Mouse (Mus musculus) midbrain, embryonic 15.5 days (tissue): ENCODE data around the gene Rrp9. TPM values are rescaled to one million over a fixed set of nuclear protein-coding genes. Genes with fewer than 3 reads are reported as not detected.
A peak's percentile ranks its signal among the peaks of the same experiment; 100 is the strongest.

Source experiments
- ATAC-seq: fragments of 200-750 bp; cut with Nextera tagmentation; replicated peaks from 2 replicates; pipeline ENCODE4 v1.8.0; 2017; ENCODE audit warnings: moderate TSS enrichment
- H3K27ac ChIP-seq: fragments of 300-500 bp; sonication (generic); 2 replicates; pipeline ENCODE4 v1.5.1; 2015; ENCODE audit warnings: mild to moderate bottlenecking, inconsistent platforms
- H3K27me3 ChIP-seq: fragments of 300-500 bp; sonication (generic); replicated peaks from 2 replicates; pipeline ENCODE4 v1.6.1; 2015; ENCODE audit warnings: inconsistent platforms
- H3K36me3 ChIP-seq: fragments of 300-500 bp; sonication (generic); replicated peaks from 2 replicates; pipeline ENCODE4 v1.6.1; 2015; ENCODE audit warnings: inconsistent platforms
- H3K4me1 ChIP-seq: fragments of 300-500 bp; sonication (generic); 2 replicates; pipeline ENCODE4 v1.6.1; 2015; ENCODE audit warnings: inconsistent platforms
- H3K4me2 ChIP-seq: fragments of 300-500 bp; sonication (generic); 2 replicates; pipeline ENCODE4 v1.6.1; 2015; ENCODE audit warnings: inconsistent platforms, mild to moderate bottlenecking, moderate library complexity
- H3K4me3 ChIP-seq: fragments of 300-500 bp; sonication (generic); 2 replicates; pipeline ENCODE4 v1.5.1; 2015; ENCODE audit warnings: mild to moderate bottlenecking, inconsistent platforms
- H3K9ac ChIP-seq: fragments of 300-500 bp; sonication (generic); 2 replicates; pipeline ENCODE4 v1.6.1; 2015; ENCODE audit warnings: mild to moderate bottlenecking, inconsistent platforms
- H3K9me3 ChIP-seq: fragments of 300-500 bp; sonication (generic); 2 replicates; pipeline ENCODE4 v1.6.1; 2016; ENCODE audit warnings: inconsistent platforms
- WGBS: fragments of 180-500 bp; shearing (Covaris S2); methylation state at CpG from one replicate; pipeline ENCODE4 v1.1.7; 2015; ENCODE audit warnings: mixed read lengths; 5-methylcytosine and 5-hydroxymethylcytosine counted together
- polyA plus RNA-seq: library from polyadenylated mRNA; unstranded; fragments of >200 nt; fragmentation: Nextera tagmentation; extraction: Ambion mirVana; gene quantifications from 2 replicates; pipeline ENCODE4 v1.2.1, GENCODE M21; 2015

Rrp9 gene
- polyA plus RNA-seq, 1 experiment from 2014 or later, result 51.2 TPM

DNA sequence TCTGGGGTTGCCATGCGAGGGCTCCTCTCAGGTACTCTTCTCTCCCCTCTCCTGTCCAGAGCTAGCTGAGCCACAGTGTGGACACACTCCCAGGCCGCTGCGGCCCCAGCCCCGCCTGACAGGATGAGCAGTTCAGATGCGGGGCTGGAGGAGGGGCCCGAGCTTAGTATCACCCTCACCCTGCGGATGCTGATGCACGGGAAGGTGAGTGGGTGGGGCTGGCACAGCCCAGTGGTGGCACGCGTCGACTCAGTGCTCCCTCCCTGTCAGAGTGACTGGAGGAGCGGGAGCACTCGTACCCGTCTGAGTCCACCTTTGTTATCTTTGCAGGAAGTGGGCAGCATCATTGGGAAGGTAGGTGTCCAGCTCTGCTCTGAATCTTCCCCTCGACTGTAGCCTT lies 15.8 kb upstream of the Rrp9 start:
- Histone ChIP-seq H3K9ac (no peak overlapping the region), H3K27ac (no peak overlapping the region), H3K4me1 (peaks cover 64% of the 10 kb centered on the region), H3K4me3 (no peak overlapping the region), H3K27me3 (no peaks in the 10 kb centered on the region), H3K36me3 (peaks cover 27% of the 10 kb centered on the region), H3K9me3 (no peaks in the 10 kb centered on the region), H3K4me2 (no peak overlapping the region)
- 87% methylated on average over 15 of the region's 15 CpGs for whole genome bisulfite sequencing
- no peak for ATAC-seq

DNA sequence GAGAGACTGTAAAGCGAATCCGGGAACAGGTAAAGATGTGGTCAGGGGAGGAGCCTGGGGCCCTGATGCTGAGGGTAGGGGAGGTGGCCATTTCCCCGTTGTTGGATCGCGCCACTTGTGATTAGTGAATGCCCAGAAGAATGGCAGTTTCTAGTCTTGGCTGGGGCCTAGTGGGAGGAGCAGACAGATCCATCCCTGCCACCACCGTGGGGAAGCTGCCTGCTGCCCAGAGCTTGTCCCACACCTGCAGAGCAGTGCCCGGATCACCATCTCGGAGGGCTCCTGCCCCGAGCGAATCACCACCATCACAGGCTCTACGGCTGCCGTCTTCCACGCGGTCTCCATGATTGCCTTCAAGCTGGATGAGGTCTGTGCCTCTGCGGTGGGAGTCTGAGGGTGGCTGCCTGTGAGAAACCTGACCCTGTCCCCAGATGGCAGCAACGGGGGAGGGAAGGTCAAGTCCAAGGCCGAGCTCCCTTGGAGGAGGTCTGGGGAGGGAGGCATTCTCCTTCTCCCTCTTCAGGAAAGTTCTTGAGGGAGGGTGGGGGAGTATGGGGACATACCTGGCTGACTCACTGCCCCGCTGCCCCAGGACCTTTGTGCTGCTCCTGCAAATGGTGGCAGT lies 15.2 kb upstream of the Rrp9 start:
- H3K27ac ChIP-seq, result no peak overlapping the region
- ATAC-seq, result no peak
- no peak overlapping the region for H3K9ac ChIP-seq
- no peaks in the 10 kb centered on the region for H3K9me3 ChIP-seq
- 80% methylated on average over 18 of the region's 18 CpGs for WGBS
- no peak overlapping the region for H3K4me2 ChIP-seq
- H3K4me1 ChIP-seq, result peaks cover 64% of the 10 kb centered on the region
- no peaks in the 10 kb centered on the region for H3K27me3 ChIP-seq
- no peak overlapping the region for H3K4me3 ChIP-seq
- H3K36me3 ChIP-seq, result peaks cover 27% of the 10 kb centered on the region

GRCm38 (mm10) chr9:106461026-106461415 lies 14.7 kb upstream of the Rrp9 start:
- 90% methylated on average over 9 of the region's 9 CpGs for WGBS
- H3K4me1 ChIP-seq, result peaks cover 64% of the 10 kb centered on the region

DNA sequence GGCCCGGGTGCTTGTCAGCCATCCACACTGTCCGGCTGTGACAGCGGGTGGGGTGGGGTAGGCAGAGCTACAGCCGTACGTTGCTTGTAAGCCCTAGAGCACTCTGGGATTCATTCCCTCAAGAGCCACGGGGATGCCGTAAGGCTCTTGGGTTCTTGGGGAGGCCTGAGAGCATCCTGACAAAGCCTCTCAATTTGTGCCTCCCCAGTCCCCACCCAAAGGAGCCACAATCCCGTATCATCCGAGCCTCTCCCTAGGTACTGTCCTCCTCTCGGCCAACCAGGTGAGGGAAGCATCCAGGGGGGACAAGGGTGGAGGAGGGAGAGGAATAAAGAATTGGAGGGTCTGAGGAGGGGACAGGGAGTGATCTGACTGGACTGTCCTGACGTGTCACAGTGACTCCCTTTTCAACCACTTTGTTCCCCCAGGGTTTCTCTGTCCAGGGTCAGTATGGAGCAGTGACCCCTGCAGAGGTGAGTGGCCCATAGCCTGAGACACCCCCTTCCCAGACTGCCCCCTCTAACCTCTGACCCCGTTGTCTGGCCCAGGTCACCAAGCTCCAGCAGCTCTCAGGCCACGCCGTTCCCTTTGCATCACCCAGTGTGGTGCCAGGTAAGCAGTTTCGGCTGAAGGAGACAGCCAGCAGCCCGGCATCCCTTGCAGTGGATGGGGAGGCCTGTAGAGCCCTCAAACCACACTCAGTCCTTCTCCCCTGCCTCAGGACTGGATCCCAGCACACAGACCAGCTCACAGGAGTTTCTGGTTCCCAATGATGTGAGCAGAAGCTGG lies 13.9 kb upstream of the Rrp9 start:
- 80% methylated on average over 16 of the region's 16 CpGs for WGBS
- Histone ChIP-seq H3K27me3 (no peaks in the 10 kb centered on the region), H3K27ac (no peak overlapping the region), H3K9ac (no peak overlapping the region), H3K4me2 (no peak overlapping the region), H3K4me3 (no peak overlapping the region), H3K36me3 (peaks cover 27% of the 10 kb centered on the region), H3K4me1 (peaks cover 59% of the 10 kb centered on the region), H3K9me3 (no peaks in the 10 kb centered on the region)
- no peak for ATAC-seq

More at GRCm38 (mm10) chr9:106461026-106461415, 14.7 kb upstream of the Rrp9 start:
- Histone ChIP-seq H3K9me3 (no peaks in the 10 kb centered on the region), H3K36me3 (peaks cover 27% of the 10 kb centered on the region), H3K27ac (no peak overlapping the region), H3K4me3 (no peak overlapping the region), H3K4me2 (no peak overlapping the region), H3K27me3 (no peaks in the 10 kb centered on the region), H3K9ac (no peak overlapping the region)
- ATAC-seq, result no peak

DNA sequence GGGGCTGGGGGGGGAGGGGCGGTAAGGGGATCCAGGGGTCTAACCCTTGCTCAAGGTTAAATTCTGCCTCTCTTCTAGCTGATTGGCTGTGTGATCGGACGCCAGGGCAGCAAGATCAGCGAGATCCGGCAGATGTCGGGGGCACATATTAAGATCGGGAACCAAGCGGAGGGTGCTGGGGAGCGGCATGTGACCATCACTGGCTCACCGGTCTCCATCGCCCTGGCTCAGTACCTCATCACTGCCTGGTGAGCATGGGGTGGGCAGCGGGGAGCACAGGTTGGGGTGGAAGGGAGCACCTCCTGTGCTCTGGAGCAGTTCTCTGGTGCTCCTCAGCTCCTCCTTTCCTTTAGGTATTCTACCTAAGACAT lies 13.3 kb upstream of the Rrp9 start:
- Histone ChIP-seq H3K27ac (no peak overlapping the region), H3K9ac (no peak overlapping the region), H3K4me2 (no peak overlapping the region), H3K27me3 (no peaks in the 10 kb centered on the region), H3K4me1 (peaks cover 53% of the 10 kb centered on the region), H3K36me3 (peaks cover 27% of the 10 kb centered on the region), H3K4me3 (no peak overlapping the region), H3K9me3 (no peaks in the 10 kb centered on the region)
- WGBS, result 94% methylated on average over 12 of the region's 12 CpGs
- no peak for ATAC-seq

GRCm38 (mm10) chr9:106463122-106464063 lies 12.4 kb upstream of the Rrp9 start:
- 75% methylated on average over 21 of the region's 21 CpGs for WGBS
- Histone ChIP-seq H3K4me3 (no peak overlapping the region), H3K4me2 (no peak overlapping the region), H3K27me3 (no peaks in the 10 kb centered on the region), H3K9me3 (no peaks in the 10 kb centered on the region), H3K27ac (no peak overlapping the region), H3K4me1 (peaks cover 43% of the 10 kb centered on the region), H3K9ac (no peak overlapping the region), H3K36me3 (peaks cover 27% of the 10 kb centered on the region)
- no peak for ATAC-seq

DNA sequence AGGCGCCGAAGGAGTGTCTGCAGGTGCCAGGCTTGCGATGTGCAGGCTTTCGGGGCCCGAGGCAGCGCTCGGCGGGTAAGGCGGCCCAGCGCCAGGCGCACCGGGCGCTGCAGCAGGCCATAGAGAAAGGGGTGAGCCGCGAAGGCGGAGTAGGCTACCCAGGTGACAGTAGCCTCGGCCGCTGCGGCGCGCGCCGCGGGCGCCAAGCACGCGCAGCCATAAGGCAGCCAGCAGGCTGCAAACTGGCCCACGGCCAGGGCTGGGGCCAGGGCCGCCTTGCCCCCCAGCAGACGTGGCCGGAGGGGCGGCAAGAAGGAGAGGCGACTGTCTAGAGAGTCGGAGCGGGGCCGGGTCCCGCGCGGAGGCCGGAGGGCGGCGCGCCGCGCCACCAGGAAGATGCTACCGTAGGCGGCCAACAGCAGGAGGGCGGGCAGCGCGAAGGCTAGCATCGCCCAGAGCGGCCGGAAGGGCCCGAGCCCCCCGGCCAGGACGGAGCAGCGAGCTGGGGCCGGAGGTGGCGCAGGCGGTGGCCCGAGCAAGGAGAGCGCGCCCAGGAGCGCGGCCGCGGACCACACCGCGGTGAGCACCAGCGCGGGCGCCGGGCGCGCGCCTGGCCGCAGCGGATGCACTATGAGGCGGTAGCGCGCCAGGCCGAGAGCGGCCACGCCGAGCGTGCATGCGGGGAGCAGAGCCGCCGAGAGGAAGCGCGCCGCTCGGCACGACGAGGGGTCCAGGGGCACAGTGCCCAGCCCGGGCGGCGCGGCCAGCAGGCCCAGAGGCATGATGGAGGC lies 10.8 kb upstream of the Rrp9 start:
- H3K4me2 ChIP-seq, result peak overlapping the region; percentile 89

GRCm38 (mm10) chr9:106465571-106466200 lies 10.1 kb upstream of the Rrp9 start, which contains the start of gene Gpr62:
Gene Gpr62 (minus strand): TSS chr9:106465938.
- WGBS, result 25% methylated on average over 26 of the region's 26 CpGs
- Histone ChIP-seq H3K36me3 (peaks cover 27% of the 10 kb centered on the region), H3K27me3 (no peaks in the 10 kb centered on the region), H3K4me3 (peak within 1 kb of the TSS; percentile 49), H3K27ac (peak within 1 kb of the TSS; percentile 82), H3K9ac (peak within 1 kb of the TSS; percentile 64), H3K9me3 (no peaks in the 10 kb centered on the region), H3K4me1 (peaks cover 22% of the 10 kb centered on the region), H3K4me2 (peak within 1 kb of the TSS; percentile 89)
- ATAC-seq, result peak; percentile 53

More for the DNA sequence above, 10.8 kb upstream of the Rrp9 start:
- WGBS, result 1% methylated on average over 98 of the region's 99 CpGs
- no peaks in the 10 kb centered on the region for H3K27me3 ChIP-seq
- H3K4me3 ChIP-seq, result peak overlapping the region; percentile 49
- peaks cover 29% of the 10 kb centered on the region for H3K4me1 ChIP-seq
- H3K9ac ChIP-seq, result peak overlapping the region; percentile 64
- no peaks in the 10 kb centered on the region for H3K9me3 ChIP-seq
- peaks cover 27% of the 10 kb centered on the region for H3K36me3 ChIP-seq
- peak overlapping the region; percentile 82 for H3K27ac ChIP-seq
- peak; percentile 81 for ATAC-seq

DNA sequence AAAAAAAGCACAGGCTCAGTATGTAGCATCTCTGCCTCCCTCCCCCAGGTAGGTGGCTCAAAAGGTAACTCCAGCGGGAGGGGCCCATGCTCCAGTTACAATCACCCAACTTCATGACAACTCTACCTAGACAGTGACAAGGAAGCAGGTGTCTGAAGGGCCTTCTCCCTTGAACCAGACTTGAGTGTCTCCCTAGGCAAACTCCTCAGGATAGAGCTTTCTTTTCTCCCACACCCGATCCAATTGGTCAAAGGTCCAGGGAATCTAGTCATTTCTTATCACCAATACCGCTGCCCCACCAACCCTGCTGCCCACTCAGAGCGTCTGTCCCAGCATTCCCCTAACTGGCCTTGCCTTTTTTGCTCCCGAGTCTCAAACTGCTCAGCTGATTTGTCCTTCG lies 9.0 kb upstream of the Rrp9 start:
- H3K4me2 ChIP-seq, result no peak overlapping the region
- WGBS, result 96% methylated on average over 6 of the region's 6 CpGs
- H3K36me3 ChIP-seq, result peaks cover 20% of the 10 kb centered on the region
- ATAC-seq, result no peak
- H3K9me3 ChIP-seq, result no peaks in the 10 kb centered on the region
- H3K27me3 ChIP-seq, result no peaks in the 10 kb centered on the region
- no peak overlapping the region for H3K27ac ChIP-seq
- no peak overlapping the region for H3K9ac ChIP-seq
- H3K4me1 ChIP-seq, result peaks cover 22% of the 10 kb centered on the region
- no peak overlapping the region for H3K4me3 ChIP-seq

- Histone ChIP-seq H3K9ac (no peak overlapping the region), H3K27me3 (no peaks in the 10 kb centered on the region), H3K9me3 (no peaks in the 10 kb centered on the region), H3K4me2 (no peak overlapping the region), H3K27ac (no peak overlapping the region), H3K36me3 (peaks cover 11% of the 10 kb centered on the region), H3K4me1 (peaks cover 22% of the 10 kb centered on the region), H3K4me3 (no peak overlapping the region)
- WGBS, result 87% methylated on average over 7 of the region's 7 CpGs
- no peak for ATAC-seq
Measured at GRCm38 (mm10) chr9:106467746-106468145, 8.0 kb upstream of the Rrp9 start.

DNA sequence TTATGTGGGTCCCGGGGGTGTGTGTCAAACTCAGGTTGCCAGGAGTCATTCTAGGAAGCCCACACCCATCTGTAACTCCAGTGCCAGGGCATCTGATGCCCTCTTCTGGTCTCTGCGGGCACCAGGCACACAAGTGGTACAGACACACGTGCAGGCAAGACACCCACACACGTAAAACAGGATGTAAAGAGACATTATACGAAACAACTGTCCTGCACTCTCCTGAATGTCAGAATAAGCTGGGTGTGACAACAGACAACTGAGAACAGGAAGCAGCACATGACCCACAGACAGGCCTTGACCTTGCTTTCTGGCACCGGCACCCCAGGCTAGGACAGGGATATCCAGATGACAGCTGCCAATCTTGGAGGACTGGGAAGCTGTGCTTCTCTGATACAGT lies 6.4 kb upstream of the Rrp9 start:
- Histone ChIP-seq H3K27ac (no peak overlapping the region), H3K9ac (no peak overlapping the region), H3K4me3 (no peak overlapping the region), H3K27me3 (no peaks in the 10 kb centered on the region), H3K9me3 (no peaks in the 10 kb centered on the region), H3K4me2 (no peak overlapping the region), H3K4me1 (peaks cover 24% of the 10 kb centered on the region), H3K36me3 (no peaks in the 10 kb centered on the region)
- 80% methylated on average over 6 of the region's 6 CpGs for WGBS
- ATAC-seq, result no peak
